Mouse (Mus musculus) intestine, embryonic 16.5 days (tissue): ENCODE measurements around the gene Mmrn1. TPM values are rescaled to one million over a fixed set of nuclear protein-coding genes. Genes with fewer than 3 reads are reported as not detected.

Experiments
- ATAC-seq: fragments of 200-750 bp; cut with Nextera tagmentation; 2 replicates; pipeline ENCODE4 v1.8.0; 2017; ENCODE audit warnings: moderate TSS enrichment, moderate library complexity
- H3K27ac ChIP-seq: fragments of 300-500 bp; sonication (generic); 2 replicates; pipeline ENCODE4 v1.5.1; 2014; ENCODE audit warnings: mild to moderate bottlenecking, low read length
- H3K27me3 ChIP-seq: fragments of 300-500 bp; sonication (generic); replicated peaks from 2 replicates; pipeline ENCODE4 v1.6.1; 2014; ENCODE audit warnings: low read length, control low read depth, mixed read lengths; ENCODE audit not compliant: control insufficient read depth, insufficient read depth
- H3K36me3 ChIP-seq: fragments of 300-500 bp; sonication (generic); 2 replicates; pipeline ENCODE4 v1.6.1; 2014; ENCODE audit warnings: low read length, control low read depth; ENCODE audit not compliant: control insufficient read depth, insufficient read depth
- H3K4me1 ChIP-seq: fragments of 300-500 bp; sonication (generic); 2 replicates; pipeline ENCODE4 v1.6.1; 2014; ENCODE audit warnings: low read length, control low read depth, mixed read lengths; ENCODE audit not compliant: control insufficient read depth, insufficient read depth
- H3K4me2 ChIP-seq: fragments of 300-500 bp; sonication (generic); 2 replicates; pipeline ENCODE4 v1.6.1; 2014; ENCODE audit warnings: low read depth, low read length, control low read depth
- H3K4me3 ChIP-seq: fragments of 300-500 bp; sonication (generic); 2 replicates; pipeline ENCODE4 v1.5.1; 2014; ENCODE audit warnings: mild to moderate bottlenecking, low read length
- H3K9ac ChIP-seq: fragments of 300-500 bp; sonication (generic); 2 replicates; pipeline ENCODE4 v1.6.1; 2014; ENCODE audit warnings: low read depth, low read length
- H3K9me3 ChIP-seq: fragments of 300-500 bp; sonication (generic); 2 replicates; pipeline ENCODE4 v1.6.1; 2016; ENCODE audit warnings: low read length, control low read depth; ENCODE audit not compliant: control insufficient read depth
- WGBS: fragments of 180-500 bp; shearing (Covaris S2); extraction: QIAGEN DNeasy Blood & Tissue Kit; methylation state at CpG from one replicate; pipeline ENCODE4 v1.1.7; 2014; 5-methylcytosine and 5-hydroxymethylcytosine counted together
- polyA plus RNA-seq: library from polyadenylated mRNA; unstranded; fragments of >200 nt; fragmentation: Nextera tagmentation; extraction: Ambion mirVana; gene quantifications from 2 replicates; pipeline ENCODE4 v1.2.1, GENCODE M21; 2015

Mmrn1 gene
- polyA plus RNA-seq, 1 experiment from 2014 or later, result 4.3 TPM

GRCm38 (mm10) chr6:61001003-61001790 lies 76.4 kb downstream of the Mmrn1 start:
- H3K9ac ChIP-seq, result no peak overlapping the region
- no peaks in the 10 kb centered on the region for H3K27me3 ChIP-seq
- no peak for ATAC-seq
- no peak overlapping the region for H3K4me2 ChIP-seq
- no peak overlapping the region for H3K4me3 ChIP-seq
- WGBS, result 90% methylated on average over 6 of the region's 6 CpGs
- H3K36me3 ChIP-seq, result no peaks in the 10 kb centered on the region
- no peak overlapping the region for H3K27ac ChIP-seq
- H3K4me1 ChIP-seq, result no peaks in the 10 kb centered on the region
- H3K9me3 ChIP-seq, result 0 out of 2 replicates have a peak, but pooled peaks cover 5% of the 10 kb centered on the region

- Histone ChIP-seq H3K9me3 (0 out of 2 replicates have a peak, but pooled peaks cover 5% of the 10 kb centered on the region), H3K4me3 (no peak overlapping the region), H3K27me3 (no peaks in the 10 kb centered on the region), H3K27ac (no peak overlapping the region), H3K36me3 (no peaks in the 10 kb centered on the region), H3K4me2 (no peak overlapping the region), H3K9ac (no peak overlapping the region), H3K4me1 (no peaks in the 10 kb centered on the region)
- WGBS, result 63% methylated on average over 3 of the region's 3 CpGs
- no peak for ATAC-seq
These were observed 79.4 kb downstream of the Mmrn1 start for GRCm38 (mm10) chr6:61003916-61004765.

GRCm38 (mm10) chr6:61013780-61014179 lies 89.0 kb downstream of the Mmrn1 start:
- no peak overlapping the region for H3K27ac ChIP-seq
- H3K4me1 ChIP-seq, result no peaks in the 10 kb centered on the region
- H3K9me3 ChIP-seq, result no peaks in the 10 kb centered on the region
- H3K4me2 ChIP-seq, result no peak overlapping the region
- no peak overlapping the region for H3K9ac ChIP-seq
- no peaks in the 10 kb centered on the region for H3K27me3 ChIP-seq
- no peak for ATAC-seq
- 81% methylated on average over 5 of the region's 5 CpGs for WGBS
- no peak overlapping the region for H3K4me3 ChIP-seq
- no peaks in the 10 kb centered on the region for H3K36me3 ChIP-seq

GRCm38 (mm10) chr6:61019689-61020088 lies 94.9 kb downstream of the Mmrn1 start:
- ATAC-seq, result peak; percentile 77
- 58% methylated on average over 1 of the region's 1 CpGs for WGBS
- H3K4me2 ChIP-seq, result no peak overlapping the region
- H3K4me3 ChIP-seq, result no peak overlapping the region
- peaks cover 3% of the 10 kb centered on the region; the same call in 1 of the 2 replicates for H3K4me1 ChIP-seq
- H3K9me3 ChIP-seq, result no peaks in the 10 kb centered on the region
- H3K36me3 ChIP-seq, result no peaks in the 10 kb centered on the region
- no peaks in the 10 kb centered on the region for H3K27me3 ChIP-seq
- no peak overlapping the region for H3K27ac ChIP-seq
- H3K9ac ChIP-seq, result no peak overlapping the region

- no peak overlapping the region for H3K9ac ChIP-seq
- WGBS, result 39% methylated on average over 1 of the region's 1 CpGs
- H3K4me2 ChIP-seq, result no peak overlapping the region
- peak; percentile 93 for ATAC-seq
- H3K27ac ChIP-seq, result no peak overlapping the region
- no peaks in the 10 kb centered on the region for H3K9me3 ChIP-seq
- no peaks in the 10 kb centered on the region for H3K27me3 ChIP-seq
- H3K4me3 ChIP-seq, result no peak overlapping the region
- no peaks in the 10 kb centered on the region for H3K36me3 ChIP-seq
- H3K4me1 ChIP-seq, result peaks cover 3% of the 10 kb centered on the region; the same call in 1 of the 2 replicates
These were observed 96.2 kb downstream of the Mmrn1 start for GRCm38 (mm10) chr6:61020995-61021394.

GRCm38 (mm10) chr6:61033251-61033650 lies 108.5 kb downstream of the Mmrn1 start:
- H3K27me3 ChIP-seq, result no peaks in the 10 kb centered on the region
- H3K9ac ChIP-seq, result no peak overlapping the region
- H3K27ac ChIP-seq, result no peak overlapping the region
- H3K9me3 ChIP-seq, result no peaks in the 10 kb centered on the region
- 74% methylated on average over 1 of the region's 1 CpGs for WGBS
- no peak overlapping the region for H3K4me2 ChIP-seq
- H3K4me1 ChIP-seq, result no peaks in the 10 kb centered on the region
- H3K36me3 ChIP-seq, result no peaks in the 10 kb centered on the region
- no peak overlapping the region for H3K4me3 ChIP-seq
- no peak for ATAC-seq

Other genes starting within 250 kb of the Mmrn1 start
- gene Snca, start 95.1 kb upstream of the Mmrn1 start, polyA plus RNA-seq, result 23.2 and 28.9 TPM in 2 replicates